Mouse (Mus musculus): ENCODE measurements around the gene Gm8206. TPM values are rescaled to one million over a fixed set of nuclear protein-coding genes. Genes with fewer than 3 reads are reported as not detected.
"Not testable (repeated sequence)": the region's sequence is repeated elsewhere in the genome, so short reads cannot be mapped to it uniquely, and the experiment has no call there.

Gm8206 gene
- not detected in 2 replicates for polyA plus RNA-seq (2012; ENCODE audit: insufficient read depth, low replicate concordance)

DNA sequence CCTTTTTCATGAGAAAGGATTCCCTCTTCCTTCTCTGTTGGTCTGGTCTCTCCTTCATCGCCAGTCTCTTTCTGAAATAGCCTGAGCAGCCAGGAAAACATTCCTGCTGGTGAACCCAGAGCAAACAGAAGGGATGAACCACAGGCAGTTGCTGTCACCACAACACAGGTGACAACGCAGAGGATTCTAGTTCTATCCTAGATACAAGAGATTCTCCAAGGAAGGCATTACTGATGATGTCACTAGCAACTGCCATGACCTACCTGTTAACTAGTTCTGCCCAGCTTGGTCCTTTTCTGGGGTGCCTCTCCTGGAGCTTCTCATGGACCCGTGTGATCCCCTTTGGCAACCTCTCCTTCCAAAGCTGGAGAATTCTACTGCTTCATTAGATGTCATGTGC, at the start of gene Gm8206:
Gene Gm8206 (minus strand): TSS at position 101 of the 400 bp plus-strand sequence.
- not testable (repeated sequence) for H3K36me3 ChIP-seq (replicated peaks; ENCODE audit: low read length); H3K4me1 ChIP-seq; H3K9me3 ChIP-seq; H3K27me3 ChIP-seq (replicated peaks); H3K4me3 ChIP-seq (replicated peaks)

DNA sequence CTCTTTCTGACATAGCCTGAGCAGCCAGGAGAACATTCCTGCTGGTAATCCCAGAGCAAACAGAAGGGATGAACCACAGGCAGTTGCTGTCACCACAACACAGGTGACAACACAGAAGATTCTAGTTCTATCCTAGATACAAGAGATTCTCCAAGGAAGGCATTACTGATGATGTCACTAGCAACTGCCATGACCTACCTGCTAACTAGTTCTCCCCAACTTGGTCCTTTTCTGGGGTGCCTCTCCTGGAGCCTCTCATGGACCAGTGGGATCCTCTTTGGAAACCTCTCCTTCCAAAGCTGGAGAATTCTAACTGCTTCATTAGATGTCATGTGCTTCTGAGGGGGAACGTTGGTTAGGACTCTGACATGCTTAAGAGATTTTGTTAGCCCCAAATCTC, 32.0 kb upstream of the Gm8206 start, which contains the start of gene Gm3476:
Gene Gm3476 (minus strand): TSS at position 101 of the 400 bp plus-strand sequence.
- H3K9me3 ChIP-seq; H3K36me3 ChIP-seq (replicated peaks; ENCODE audit: low read length): not testable (repeated sequence)

DNA sequence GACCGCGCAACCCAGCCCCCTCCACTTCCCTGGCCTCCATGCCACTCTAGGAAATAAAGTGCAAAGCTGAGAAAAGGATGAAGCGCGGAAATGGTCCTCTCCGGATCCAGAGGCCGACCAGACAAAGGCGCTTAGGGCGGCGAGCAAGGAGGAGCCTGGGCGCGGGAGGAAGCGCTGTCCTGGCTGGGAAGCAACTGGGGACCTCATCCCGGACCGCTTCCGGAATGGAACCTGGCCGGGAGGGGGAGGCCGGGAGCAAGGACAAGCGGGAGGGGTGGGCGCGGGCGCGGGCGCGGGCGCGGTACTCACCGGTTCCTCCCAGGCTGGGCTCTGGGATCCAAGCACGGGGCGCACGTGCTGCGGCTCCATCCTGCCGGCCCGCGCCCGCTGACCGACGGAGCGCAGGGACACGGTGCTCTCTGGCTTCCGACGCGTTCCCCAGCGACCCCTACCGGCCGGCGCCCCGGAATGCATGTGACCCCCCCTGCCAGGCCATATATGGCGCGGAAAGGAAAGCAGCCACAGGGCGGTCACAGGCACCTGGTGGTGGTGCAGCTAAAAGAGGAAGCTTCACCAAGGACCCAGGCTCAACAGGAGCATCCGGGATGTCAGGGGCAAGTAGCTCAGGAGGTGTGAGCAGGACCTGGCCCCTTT, 14.7 kb upstream of the Gm8206 start, which contains the start of gene Gm3468:
Gene Gm3468 (minus strand): TSS at position 394 of the 654 bp plus-strand sequence.
- H3K4me3 ChIP-seq (replicated peaks) = peak within 1 kb of the TSS; percentile 80
- H3K36me3 ChIP-seq (replicated peaks; ENCODE audit: low read length); H3K4me1 ChIP-seq; H3K9me3 ChIP-seq; H3K27me3 ChIP-seq (replicated peaks): not testable (repeated sequence)

More for the DNA sequence above, 32.0 kb upstream of the Gm8206 start, which contains the start of gene Gm3476:
- H3K4me3 ChIP-seq (replicated peaks); H3K27me3 ChIP-seq (replicated peaks); H3K4me1 ChIP-seq: not testable (repeated sequence)

DNA sequence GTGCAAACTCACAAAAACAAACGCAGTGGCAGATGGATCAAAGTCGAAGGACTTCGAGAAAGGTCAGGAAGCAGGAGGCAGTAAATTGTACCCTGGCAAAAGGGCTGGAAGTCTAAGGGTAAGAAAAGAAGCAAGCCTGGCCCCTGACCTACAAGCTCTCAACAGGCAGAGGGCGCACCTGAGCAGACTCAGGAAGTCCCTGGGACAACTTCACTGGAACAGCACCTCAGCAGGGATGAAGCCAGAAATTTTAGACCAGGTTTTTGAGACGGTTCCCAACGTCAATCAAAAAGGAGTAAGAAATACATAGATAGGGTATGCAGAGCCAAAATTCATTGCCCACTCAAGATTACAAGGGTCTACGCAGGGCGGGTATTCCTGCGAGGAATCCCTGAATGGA, 13.8 kb upstream of the Gm8206 start:
- not testable (repeated sequence) for H3K36me3 ChIP-seq (replicated peaks; ENCODE audit: low read length); H3K27me3 ChIP-seq (replicated peaks); H3K4me3 ChIP-seq (replicated peaks); H3K9me3 ChIP-seq; H3K4me1 ChIP-seq

DNA sequence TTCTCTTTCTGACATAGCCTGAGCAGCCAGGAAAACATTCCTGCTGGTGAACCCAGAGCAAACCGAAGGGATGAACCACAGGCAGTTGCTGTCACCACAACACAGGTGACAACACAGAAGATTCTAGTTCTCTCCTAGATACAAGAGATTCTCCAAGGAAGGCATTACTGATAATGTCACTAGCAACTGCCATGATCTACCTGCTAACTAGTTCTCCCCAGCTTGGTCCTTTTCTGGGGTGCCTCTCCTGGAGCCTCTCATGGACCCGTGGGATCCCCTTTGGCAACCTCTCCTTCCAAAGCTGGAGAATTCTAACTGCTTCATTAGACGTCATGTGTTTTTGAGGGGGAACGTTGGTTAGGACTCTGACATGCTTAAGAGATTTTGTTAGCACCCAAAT, 35.6 kb downstream of the Gm8206 start, which contains the start of gene Gm6337:
Gene Gm6337 (minus strand): TSS at position 101 of the 400 bp plus-strand sequence.
- H3K36me3 ChIP-seq (replicated peaks; ENCODE audit: low read length) = not testable (repeated sequence)

DNA sequence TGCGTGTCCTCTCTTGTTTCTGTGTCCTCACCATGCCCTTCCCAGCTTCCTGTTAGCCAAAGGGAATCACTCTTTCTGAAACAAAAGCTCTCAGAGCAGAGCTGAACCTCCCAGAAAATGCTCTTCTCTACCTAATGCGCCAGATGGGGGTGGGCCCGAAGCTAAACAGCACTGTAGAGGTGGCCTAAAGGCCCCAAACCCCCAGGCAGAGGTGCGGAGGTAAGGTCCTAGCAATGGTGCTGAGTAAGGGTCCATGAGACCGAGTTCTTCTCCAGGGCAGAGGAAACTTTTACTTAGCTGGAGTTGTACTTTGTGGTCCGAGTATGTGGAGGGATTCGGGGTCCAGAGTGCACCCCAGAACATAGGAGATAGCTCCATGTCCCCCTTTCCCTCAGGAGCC, 106.6 kb downstream of the Gm8206 start:
- not testable (repeated sequence) for H3K27me3 ChIP-seq (replicated peaks); H3K4me3 ChIP-seq (replicated peaks); H3K36me3 ChIP-seq (replicated peaks; ENCODE audit: low read length); H3K4me1 ChIP-seq; H3K9me3 ChIP-seq

More for the DNA sequence above, 35.6 kb downstream of the Gm8206 start, which contains the start of gene Gm6337:
- H3K4me3 ChIP-seq (replicated peaks); H3K9me3 ChIP-seq; H3K4me1 ChIP-seq; H3K27me3 ChIP-seq (replicated peaks): not testable (repeated sequence)

DNA sequence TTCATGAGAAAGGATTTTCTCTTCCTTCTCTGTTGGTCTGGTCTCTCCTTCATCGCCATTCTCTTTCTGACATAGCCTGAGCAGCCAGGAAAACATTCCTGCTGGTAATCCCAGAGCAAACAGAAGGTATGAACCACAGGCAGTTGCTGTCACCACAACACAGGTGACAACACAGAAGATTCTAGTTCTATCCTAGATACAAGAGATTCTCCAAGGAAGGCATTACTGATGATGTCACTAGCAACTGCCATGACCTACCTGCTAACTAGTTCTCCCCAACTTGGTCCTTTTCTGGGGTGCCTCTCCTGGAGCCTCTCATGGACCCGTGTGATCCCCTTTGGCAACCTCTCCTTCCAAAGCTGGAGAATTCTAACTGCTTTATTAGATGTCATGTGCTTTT, 114.7 kb downstream of the Gm8206 start, which contains the start of gene Gm3453:
Gene Gm3453 (minus strand): TSS at position 101 of the 400 bp plus-strand sequence.
- not testable (repeated sequence) for H3K27me3 ChIP-seq (replicated peaks); H3K4me3 ChIP-seq (replicated peaks); H3K36me3 ChIP-seq (replicated peaks; ENCODE audit: low read length); H3K9me3 ChIP-seq; H3K4me1 ChIP-seq

Other genes starting within 250 kb of the Gm8206 start
- gene Gm8237, start 213.6 kb downstream of the Gm8206 start, polyA plus RNA-seq (2012; ENCODE audit: insufficient read depth, low replicate concordance) = not detected in 2 replicates
- gene Gm3248, start 132.2 kb downstream of the Gm8206 start, polyA plus RNA-seq (2012; ENCODE audit: insufficient read depth, low replicate concordance) = not detected in 2 replicates
- not detected in 2 replicates for gene Gm3453, start 114.8 kb downstream of the Gm8206 start, polyA plus RNA-seq (2012; ENCODE audit: insufficient read depth, low replicate concordance)
- gene Gm6337, start 35.7 kb downstream of the Gm8206 start, polyA plus RNA-seq (2012; ENCODE audit: insufficient read depth, low replicate concordance) = 0.97 TPM in 1 of 2 replicates, not detected in the other
- not detected in 2 replicates for gene Gm3468, start 14.7 kb upstream of the Gm8206 start, polyA plus RNA-seq (2012; ENCODE audit: insufficient read depth, low replicate concordance)
- gene Gm3476, start 31.9 kb upstream of the Gm8206 start, polyA plus RNA-seq (2012; ENCODE audit: insufficient read depth, low replicate concordance) = not detected in 2 replicates
- not detected in 2 replicates for gene Gm21560, start 125.3 kb upstream of the Gm8206 start, polyA plus RNA-seq (2012; ENCODE audit: insufficient read depth, low replicate concordance)
- not detected in 2 replicates for gene Gm3411, start 193.3 kb upstream of the Gm8206 start, polyA plus RNA-seq (2012; ENCODE audit: insufficient read depth, low replicate concordance)
- not detected in 2 replicates for gene Gm21103, start 210.9 kb upstream of the Gm8206 start, polyA plus RNA-seq (2012; ENCODE audit: insufficient read depth, low replicate concordance)
- not detected in 2 replicates for gene Gm3618, start 249.7 kb upstream of the Gm8206 start, polyA plus RNA-seq (2012; ENCODE audit: insufficient read depth, low replicate concordance)

Measured in megakaryocyte, embryonic 14.5 days (primary cell).